Mouse (Mus musculus) CD4-positive, CD25-positive, alpha-beta regulatory T cell, adult 4 months (primary cell): ENCODE data around the gene Tgfbr3. TPM values are rescaled to one million over a fixed set of nuclear protein-coding genes. Genes with fewer than 3 reads are reported as not detected.
A peak's percentile ranks its signal among the peaks of the same experiment; 100 is the strongest.
"Not testable (repeated sequence)": the region's sequence is repeated elsewhere in the genome, so short reads cannot be mapped to it uniquely, and the experiment has no call there.

Source experiments
- ATAC-seq: one replicate; pipeline ENCODE4 v1.8.0; 2017
- polyA plus RNA-seq, 2 experiments: library from polyadenylated mRNA; unstranded; fragments of 100-300 nt; shearing (Covaris generic); gene quantifications; one replicate each; pipeline ENCODE4 v1.2.1; 2017

The Tgfbr3 gene
- polyA plus RNA-seq, 2 experiments from 2014 or later = 4.4 to 7.8 TPM

GRCm38 (mm10) chr5:107237971-107238426, 51.4 kb downstream of the Tgfbr3 start:
- no peak for ATAC-seq

DNA sequence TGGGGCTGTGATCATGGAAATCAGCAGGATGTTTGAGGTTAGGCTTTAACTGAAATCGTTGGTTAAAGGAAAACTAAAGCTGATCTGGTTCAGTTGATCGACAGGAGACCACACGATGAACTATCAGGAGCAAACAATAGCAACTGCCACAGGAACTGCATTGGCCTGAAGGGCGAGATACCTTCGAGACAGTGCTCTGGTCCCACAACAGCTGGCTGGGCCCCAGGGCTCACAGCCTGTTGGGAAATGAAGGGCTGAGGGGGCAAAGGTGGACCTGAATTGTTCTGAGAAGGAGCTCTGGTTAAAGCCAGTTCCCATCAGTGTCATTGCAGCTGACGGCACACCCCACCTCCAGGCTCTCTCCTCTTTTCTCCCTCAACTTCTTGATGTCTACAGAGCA, 52.5 kb downstream of the Tgfbr3 start:
- no peak for ATAC-seq

- no peak for ATAC-seq
These were observed 53.4 kb downstream of the Tgfbr3 start for GRCm38 (mm10) chr5:107236039-107236438.

- ATAC-seq = no peak
These were observed 55.8 kb downstream of the Tgfbr3 start for GRCm38 (mm10) chr5:107233366-107234354.

DNA sequence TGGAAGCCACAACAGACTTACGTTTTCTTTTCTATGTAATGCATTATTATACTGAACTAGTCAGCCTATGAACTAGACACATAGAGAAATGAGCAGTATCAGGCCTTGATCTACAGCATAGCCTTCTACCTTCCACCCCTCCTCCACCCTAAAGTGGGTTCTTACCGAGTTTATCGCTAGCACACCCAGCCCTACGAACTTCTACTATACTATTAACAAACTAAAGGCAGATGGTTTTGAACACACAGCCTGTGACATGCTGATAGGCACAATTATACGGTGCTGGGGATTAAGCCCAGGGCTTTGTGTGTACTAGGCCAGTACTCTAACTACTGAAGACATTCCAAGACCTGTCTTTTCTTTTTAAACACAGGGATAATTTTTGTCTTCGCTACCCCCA, 59.2 kb downstream of the Tgfbr3 start:
- ATAC-seq = no peak

DNA sequence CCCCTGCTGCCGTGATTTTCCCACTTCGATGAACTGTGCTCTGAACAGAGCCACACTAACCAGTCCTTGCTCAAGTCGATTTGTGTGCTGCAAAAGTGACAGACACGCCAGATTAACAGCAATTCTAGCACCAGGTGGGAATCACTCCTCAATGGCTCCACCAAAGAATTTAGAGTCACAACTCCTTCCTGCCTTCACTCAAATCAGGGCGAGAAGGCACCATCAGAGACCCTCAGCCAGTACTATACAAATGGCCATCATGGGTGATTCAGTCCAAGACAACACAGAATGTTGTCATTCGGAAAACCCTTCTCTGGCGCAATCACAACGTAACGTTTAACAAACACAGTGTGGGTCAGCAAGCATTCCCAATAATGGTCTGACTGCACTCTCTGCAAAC, 60.4 kb downstream of the Tgfbr3 start:
- no peak for ATAC-seq

DNA sequence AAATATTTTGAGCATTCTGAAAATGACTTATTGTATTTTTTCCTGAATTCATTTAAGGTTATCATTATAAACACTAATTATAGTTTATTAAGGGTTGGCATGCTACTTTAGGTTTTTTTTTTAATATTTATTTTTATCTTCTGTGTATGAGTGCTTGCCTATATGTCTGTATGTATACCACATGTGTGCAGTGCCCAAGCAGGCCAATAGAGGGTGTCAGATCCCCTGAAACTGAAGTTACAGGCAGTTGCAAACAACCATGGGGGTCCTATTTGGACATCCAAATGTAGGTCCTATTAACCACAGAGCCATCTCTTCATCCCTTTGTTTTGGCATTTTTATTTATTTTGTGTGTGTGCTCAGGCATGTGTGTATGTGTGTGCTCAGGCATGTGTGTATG, 61.8 kb downstream of the Tgfbr3 start:
- no peak for ATAC-seq

- ATAC-seq = no peak
These were observed 64.5 kb downstream of the Tgfbr3 start for GRCm38 (mm10) chr5:107224820-107225417.

- no peak for ATAC-seq
These were observed 65.3 kb downstream of the Tgfbr3 start for GRCm38 (mm10) chr5:107224151-107224550.

DNA sequence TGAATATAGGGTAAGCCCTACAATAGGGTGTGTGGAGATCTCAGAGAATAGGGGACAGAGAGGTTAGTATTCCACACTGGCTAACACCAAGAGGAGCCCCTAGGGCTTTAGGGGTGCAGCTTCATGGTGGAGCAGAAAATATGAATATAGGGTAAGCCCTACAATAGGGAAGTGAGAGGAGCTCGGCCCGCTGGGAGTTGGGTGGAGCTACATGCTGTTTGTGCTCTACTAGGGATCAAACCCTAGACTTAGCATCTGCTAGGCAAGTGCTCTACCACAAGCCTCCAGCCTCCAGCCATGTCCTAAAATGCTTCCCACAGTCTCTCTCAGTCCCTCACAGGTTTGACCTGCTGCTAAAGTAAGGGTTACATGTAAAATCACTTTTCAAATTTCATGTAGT, 65.9 kb downstream of the Tgfbr3 start:
- not testable (repeated sequence) for ATAC-seq

GRCm38 (mm10) chr5:107223029-107223428, 66.4 kb downstream of the Tgfbr3 start:
- peak; percentile 49 for ATAC-seq

- no peak for ATAC-seq
These were observed 66.8 kb downstream of the Tgfbr3 start for GRCm38 (mm10) chr5:107222670-107223005.

GRCm38 (mm10) chr5:107221892-107222669, 67.3 kb downstream of the Tgfbr3 start:
- no peak for ATAC-seq

- ATAC-seq = no peak
These were observed 68.5 kb downstream of the Tgfbr3 start for GRCm38 (mm10) chr5:107220936-107221335.

DNA sequence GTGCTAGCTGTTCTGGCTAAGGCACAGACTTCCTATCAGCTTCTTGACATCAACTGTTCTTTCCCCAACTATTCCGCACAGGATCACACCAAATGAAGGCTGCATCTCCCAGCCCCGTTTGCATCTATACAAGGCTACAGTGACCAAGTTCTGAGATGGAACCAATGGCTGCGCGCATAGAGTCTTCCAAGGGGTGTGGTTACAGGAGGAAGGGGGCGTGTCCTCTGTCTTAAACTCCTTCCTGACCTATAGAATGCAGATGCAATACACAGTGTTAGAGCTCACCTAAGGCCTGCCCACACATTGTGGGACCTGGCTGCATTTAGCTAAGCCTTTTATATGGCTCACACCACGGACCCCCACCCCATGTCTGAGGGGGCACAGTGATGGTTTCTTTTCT, 69.5 kb downstream of the Tgfbr3 start:
- ATAC-seq = peak; percentile 71

DNA sequence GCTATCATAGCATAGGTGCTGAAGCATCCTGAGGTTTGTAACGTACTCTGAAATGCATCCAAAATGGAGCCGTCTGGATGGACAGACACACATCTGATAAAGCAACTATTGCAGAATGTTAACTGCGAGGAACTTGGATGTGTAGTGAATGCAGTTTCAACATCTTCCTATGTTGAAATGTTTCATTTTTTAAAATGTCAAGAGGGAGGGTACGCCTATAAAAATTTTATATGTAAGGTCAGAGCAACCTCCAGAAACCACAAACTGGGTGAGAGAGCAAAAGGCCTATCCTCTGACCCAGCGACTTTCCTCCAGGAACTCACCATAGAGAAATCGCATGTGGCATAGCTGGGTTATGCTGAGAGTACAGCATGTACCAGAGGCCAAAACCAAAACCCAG, 70.1 kb downstream of the Tgfbr3 start:
- no peak for ATAC-seq

DNA sequence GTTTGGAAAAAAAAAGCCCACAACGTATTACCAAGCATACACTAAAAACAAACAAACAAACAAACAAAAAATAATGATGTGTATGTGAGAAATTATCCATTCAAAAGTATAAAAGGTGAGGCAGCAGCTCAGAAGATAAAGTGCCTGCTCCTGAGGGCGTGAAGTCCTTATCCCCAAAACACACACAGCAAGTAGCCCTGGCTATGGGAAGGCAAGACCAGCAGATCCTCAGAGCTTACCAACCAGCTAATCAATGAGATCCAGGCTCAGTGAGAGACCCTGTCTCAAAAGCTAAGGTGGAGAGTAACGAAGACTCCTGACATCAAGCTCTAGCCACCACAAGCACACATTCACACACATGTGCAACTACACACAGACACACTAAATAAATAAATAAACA, 70.8 kb downstream of the Tgfbr3 start:
- ATAC-seq = no peak

DNA sequence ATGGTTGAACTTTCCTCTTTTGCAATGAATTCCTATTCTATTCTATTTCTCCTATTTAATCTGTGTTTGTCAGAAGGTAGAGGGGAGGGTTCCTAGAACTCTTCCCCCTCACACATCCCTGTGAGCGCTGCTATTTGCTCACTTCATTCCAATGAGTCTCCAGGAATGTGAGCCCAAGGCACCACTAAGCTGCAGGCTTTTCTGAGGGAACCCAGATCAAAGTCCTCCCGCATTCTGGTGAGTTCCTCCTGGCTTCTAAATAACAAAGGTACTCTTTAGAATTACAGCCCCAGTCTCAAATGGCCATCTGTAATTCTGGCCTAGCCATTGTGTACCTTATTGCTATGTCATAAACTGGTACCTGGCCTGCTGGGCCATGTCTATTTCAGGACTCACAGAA, 72.3 kb downstream of the Tgfbr3 start:
- ATAC-seq = no peak

GRCm38 (mm10) chr5:107213373-107214132, 75.9 kb downstream of the Tgfbr3 start:
- ATAC-seq = no peak

DNA sequence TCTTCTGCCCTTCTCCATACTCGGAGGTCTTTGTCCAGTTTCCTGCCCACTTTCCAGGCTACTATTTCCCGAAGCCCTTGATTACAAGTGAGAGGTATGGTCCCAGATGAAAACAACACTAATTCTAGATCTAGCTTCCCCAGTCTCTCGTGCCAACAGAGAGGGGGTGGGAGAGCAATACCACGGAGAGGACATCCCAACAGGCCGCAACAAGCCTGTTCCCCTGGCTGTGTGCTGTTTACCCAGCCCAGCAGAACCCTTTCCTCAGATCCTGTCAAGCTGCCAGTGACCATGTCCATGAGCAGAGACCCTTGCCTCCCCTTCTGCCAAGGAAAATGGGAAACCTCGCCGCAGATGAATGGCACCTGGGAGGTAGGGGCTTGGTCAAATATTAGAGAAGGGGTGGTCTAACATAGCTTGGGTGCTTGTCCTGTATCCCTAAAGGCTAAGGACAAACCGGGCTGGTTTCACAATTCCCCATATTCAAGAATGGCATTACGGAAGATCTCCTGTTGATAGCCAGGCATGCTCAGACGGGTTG, 77.5 kb downstream of the Tgfbr3 start:
- no peak for ATAC-seq

DNA sequence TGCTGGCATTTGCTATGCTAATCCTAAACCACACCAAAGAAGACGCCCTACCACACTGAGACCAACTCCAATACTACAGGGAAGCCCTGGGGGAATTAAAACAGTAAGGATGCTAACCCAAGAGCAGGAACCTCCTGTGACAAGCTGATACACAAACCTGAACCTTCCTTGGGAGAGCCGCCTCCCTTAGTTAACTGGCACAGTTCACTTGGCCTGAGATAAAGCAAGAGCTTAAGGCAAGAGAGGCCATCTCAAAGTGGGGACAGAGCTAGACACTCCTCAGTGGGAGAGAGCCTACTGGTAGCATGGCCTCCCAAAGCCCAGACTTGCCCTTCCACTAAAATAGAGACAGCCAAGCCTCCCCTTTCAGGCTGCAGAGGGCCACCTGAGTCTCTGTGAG, 79.4 kb downstream of the Tgfbr3 start:
- no peak for ATAC-seq

DNA sequence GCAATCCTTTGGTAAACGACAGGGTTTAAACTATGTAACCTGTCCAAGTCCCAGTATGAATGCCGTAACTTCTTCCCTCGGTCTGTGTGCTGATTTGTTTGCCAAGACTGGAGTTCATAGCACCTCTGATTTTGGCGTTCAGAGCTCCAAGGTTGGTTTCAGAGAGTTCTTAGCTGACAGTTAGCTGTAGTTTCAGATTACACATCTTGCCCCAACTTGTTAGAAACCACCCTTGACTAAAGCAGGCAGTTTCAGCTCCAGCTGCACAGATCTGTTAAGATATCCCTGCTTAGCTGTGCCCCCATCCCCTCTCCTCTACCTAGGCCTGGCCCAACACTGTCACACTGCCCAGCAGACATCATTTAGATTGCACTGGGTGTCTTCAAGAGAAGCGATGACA, 81.5 kb downstream of the Tgfbr3 start:
- no peak for ATAC-seq
